Mouse (Mus musculus) intestine, embryonic 16.5 days (tissue): ENCODE measurements around the gene Eddm3b. TPM values are rescaled to one million over a fixed set of nuclear protein-coding genes. Genes with fewer than 3 reads are reported as not detected.
A peak's percentile ranks its signal among the peaks of the same experiment; 100 is the strongest.

Experiments used
- ATAC-seq: fragments of 200-750 bp; cut with Nextera tagmentation; 2 replicates; pipeline ENCODE4 v1.8.0; 2017; ENCODE audit warnings: moderate TSS enrichment, moderate library complexity
- H3K27ac ChIP-seq: fragments of 300-500 bp; sonication (generic); 2 replicates; pipeline ENCODE4 v1.5.1; 2014; ENCODE audit warnings: mild to moderate bottlenecking, low read length
- H3K27me3 ChIP-seq: fragments of 300-500 bp; sonication (generic); replicated peaks from 2 replicates; pipeline ENCODE4 v1.6.1; 2014; ENCODE audit warnings: low read length, control low read depth, mixed read lengths; ENCODE audit not compliant: control insufficient read depth, insufficient read depth
- H3K36me3 ChIP-seq: fragments of 300-500 bp; sonication (generic); 2 replicates; pipeline ENCODE4 v1.6.1; 2014; ENCODE audit warnings: low read length, control low read depth; ENCODE audit not compliant: control insufficient read depth, insufficient read depth
- H3K4me1 ChIP-seq: fragments of 300-500 bp; sonication (generic); 2 replicates; pipeline ENCODE4 v1.6.1; 2014; ENCODE audit warnings: low read length, control low read depth, mixed read lengths; ENCODE audit not compliant: control insufficient read depth, insufficient read depth
- H3K4me2 ChIP-seq: fragments of 300-500 bp; sonication (generic); 2 replicates; pipeline ENCODE4 v1.6.1; 2014; ENCODE audit warnings: low read depth, low read length, control low read depth
- H3K4me3 ChIP-seq: fragments of 300-500 bp; sonication (generic); 2 replicates; pipeline ENCODE4 v1.5.1; 2014; ENCODE audit warnings: mild to moderate bottlenecking, low read length
- H3K9ac ChIP-seq: fragments of 300-500 bp; sonication (generic); 2 replicates; pipeline ENCODE4 v1.6.1; 2014; ENCODE audit warnings: low read depth, low read length
- H3K9me3 ChIP-seq: fragments of 300-500 bp; sonication (generic); 2 replicates; pipeline ENCODE4 v1.6.1; 2016; ENCODE audit warnings: low read length, control low read depth; ENCODE audit not compliant: control insufficient read depth
- WGBS: fragments of 180-500 bp; shearing (Covaris S2); extraction: QIAGEN DNeasy Blood & Tissue Kit; methylation state at CpG from one replicate; pipeline ENCODE4 v1.1.7; 2014; 5-methylcytosine and 5-hydroxymethylcytosine counted together
- polyA plus RNA-seq: library from polyadenylated mRNA; unstranded; fragments of >200 nt; fragmentation: Nextera tagmentation; extraction: Ambion mirVana; gene quantifications from 2 replicates; pipeline ENCODE4 v1.2.1, GENCODE M21; 2015

Eddm3b gene
- polyA plus RNA-seq, 1 experiment from 2014 or later: not detected

GRCm38 (mm10) chr14:51132372-51132771 is 18.1 kb downstream of the Eddm3b start:
- peak; percentile 50; the same call in 1 of the 2 replicates for ATAC-seq
- Histone ChIP-seq H3K4me1 (no peaks in the 10 kb centered on the region), H3K27ac (no peak overlapping the region), H3K36me3 (no peaks in the 10 kb centered on the region), H3K4me2 (no peak overlapping the region), H3K27me3 (no peaks in the 10 kb centered on the region), H3K4me3 (no peak overlapping the region), H3K9me3 (no peaks in the 10 kb centered on the region), H3K9ac (no peak overlapping the region)
- 82% methylated on average over 4 of the region's 4 CpGs for WGBS

DNA sequence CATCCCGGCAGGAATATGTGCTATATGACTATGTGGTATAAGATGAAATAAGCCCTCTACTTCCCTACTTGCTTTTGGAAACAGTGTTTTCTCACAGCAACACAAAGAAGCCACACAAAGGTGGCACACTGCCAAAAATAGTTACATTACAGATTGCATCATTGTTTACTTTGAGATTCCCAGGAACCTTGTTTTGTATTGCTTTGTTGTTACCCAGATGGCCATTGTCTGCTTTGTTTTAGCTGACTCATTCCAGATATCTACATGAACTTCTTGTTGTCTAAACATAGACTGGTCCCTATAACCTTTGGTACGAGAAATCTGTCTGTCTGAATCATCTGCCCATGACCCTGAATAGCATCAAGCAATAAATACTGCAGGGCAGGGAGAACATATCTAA is 26.1 kb downstream of the Eddm3b start:
- H3K27me3 ChIP-seq: no peaks in the 10 kb centered on the region
- peak; percentile 33; the same call in 1 of the 2 replicates for ATAC-seq
- H3K9ac ChIP-seq: no peak overlapping the region

DNA sequence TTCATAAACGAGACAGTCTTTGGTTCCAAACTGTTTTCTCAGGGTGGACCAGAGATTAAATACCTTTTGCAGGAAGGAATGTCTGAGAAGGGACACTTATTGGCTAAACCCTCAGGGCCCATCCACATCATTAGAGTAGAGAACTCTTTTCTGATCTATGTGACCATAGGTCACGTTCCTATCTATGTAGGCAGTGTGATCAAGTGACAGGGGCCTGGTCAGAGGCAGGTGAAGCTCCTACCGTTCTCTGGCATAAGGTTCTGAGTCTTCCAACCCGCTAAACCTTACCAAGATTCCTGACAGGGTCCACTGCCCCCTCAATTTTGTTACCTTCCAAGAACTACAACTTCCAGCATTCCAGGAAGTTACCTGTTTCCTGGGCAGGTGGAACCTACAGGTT is 27.9 kb downstream of the Eddm3b start:
- WGBS: 86% methylated on average over 4 of the region's 4 CpGs
- Histone ChIP-seq H3K9me3 (no peaks in the 10 kb centered on the region), H3K36me3 (no peaks in the 10 kb centered on the region), H3K4me3 (no peak overlapping the region), H3K27me3 (no peaks in the 10 kb centered on the region), H3K27ac (no peak overlapping the region), H3K9ac (no peak overlapping the region), H3K4me1 (peaks cover 8% of the 10 kb centered on the region; the same call in 1 of the 2 replicates), H3K4me2 (no peak overlapping the region)
- ATAC-seq: peak; percentile 38; the same call in 1 of the 2 replicates

More for the DNA sequence above, 26.1 kb downstream of the Eddm3b start:
- no peak overlapping the region for H3K4me2 ChIP-seq
- H3K4me3 ChIP-seq: no peak overlapping the region
- H3K4me1 ChIP-seq: peaks cover 4% of the 10 kb centered on the region; the same call in 1 of the 2 replicates
- WGBS: 55% methylated on average over 2 of the region's 2 CpGs
- no peak overlapping the region for H3K27ac ChIP-seq
- no peaks in the 10 kb centered on the region for H3K9me3 ChIP-seq
- no peaks in the 10 kb centered on the region for H3K36me3 ChIP-seq

DNA sequence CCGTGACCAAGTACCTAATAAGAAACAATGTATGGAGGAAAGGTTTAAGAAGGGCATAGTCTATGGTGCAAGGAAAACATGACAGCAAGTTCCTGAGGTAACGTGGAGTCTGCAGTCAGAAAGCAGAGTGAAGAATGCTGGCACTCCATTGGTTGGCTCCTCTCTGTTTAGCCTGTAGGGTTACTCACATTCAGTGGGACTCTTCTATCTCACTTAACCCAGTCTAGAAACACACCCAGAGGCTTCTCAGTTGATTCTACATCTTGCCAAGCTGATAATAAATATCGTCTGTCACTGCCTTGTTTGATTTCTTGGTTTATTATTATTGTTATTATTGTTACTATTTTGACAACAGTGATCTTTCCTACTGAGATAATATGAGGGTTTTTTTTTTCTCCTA is 28.3 kb downstream of the Eddm3b start:
- H3K4me3 ChIP-seq: no peak overlapping the region
- WGBS: 77% methylated on average over 3 of the region's 3 CpGs
- ATAC-seq: peak; percentile 32; the same call in 1 of the 2 replicates

DNA sequence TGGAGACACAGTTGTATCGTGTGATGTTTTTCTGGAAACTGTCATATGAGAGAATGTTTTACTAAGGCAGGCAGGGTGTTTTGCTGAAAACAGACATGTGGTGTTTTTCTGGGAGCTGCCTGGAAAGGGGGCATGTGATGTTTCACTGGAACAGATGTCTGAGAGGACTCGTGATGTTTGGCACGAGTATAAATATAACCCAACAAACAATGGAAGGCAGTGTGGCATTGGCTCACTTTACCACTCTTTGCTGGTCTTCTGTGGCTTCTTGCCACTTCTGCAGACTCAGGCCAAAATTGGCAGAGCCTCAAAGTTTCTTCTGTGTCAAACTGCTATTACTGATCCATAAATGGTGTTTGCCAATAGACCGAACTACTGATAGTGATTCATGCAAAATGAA is 29.1 kb downstream of the Eddm3b start:
- 51% methylated on average over 4 of the region's 4 CpGs for WGBS
- Histone ChIP-seq H3K4me2 (no peak overlapping the region), H3K36me3 (no peaks in the 10 kb centered on the region), H3K4me3 (no peak overlapping the region), H3K27me3 (no peaks in the 10 kb centered on the region), H3K9me3 (no peaks in the 10 kb centered on the region), H3K27ac (no peak overlapping the region), H3K4me1 (peaks cover 15% of the 10 kb centered on the region; the same call in 1 of the 2 replicates), H3K9ac (no peak overlapping the region)
- ATAC-seq: no peak

More for the DNA sequence above, 28.3 kb downstream of the Eddm3b start:
- no peak overlapping the region for H3K9ac ChIP-seq
- no peak overlapping the region for H3K27ac ChIP-seq
- no peak overlapping the region for H3K4me2 ChIP-seq
- no peaks in the 10 kb centered on the region for H3K36me3 ChIP-seq
- H3K4me1 ChIP-seq: peaks cover 10% of the 10 kb centered on the region; the same call in 1 of the 2 replicates
- H3K9me3 ChIP-seq: no peaks in the 10 kb centered on the region
- H3K27me3 ChIP-seq: no peaks in the 10 kb centered on the region

DNA sequence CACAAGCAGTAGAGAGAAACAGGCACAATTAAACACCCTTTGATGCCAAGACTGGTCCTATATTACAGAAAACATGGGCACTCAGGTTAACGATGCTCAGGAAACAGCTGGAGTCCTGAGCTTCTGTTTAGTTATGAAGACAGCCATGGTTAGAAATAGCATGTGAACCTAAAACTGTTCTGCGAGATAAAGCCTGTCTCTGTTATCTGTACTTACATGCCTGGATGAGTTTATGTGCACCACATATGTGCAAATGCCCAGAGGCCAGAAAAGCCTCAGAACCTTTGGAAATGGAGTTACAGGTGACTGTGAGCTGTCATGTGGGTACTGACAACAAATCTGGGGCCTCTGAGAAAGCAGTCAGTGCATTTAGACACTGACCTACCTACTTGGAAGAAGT is 29.7 kb downstream of the Eddm3b start:
- Histone ChIP-seq H3K27me3 (no peaks in the 10 kb centered on the region), H3K4me2 (no peak overlapping the region), H3K4me3 (no peak overlapping the region), H3K36me3 (no peaks in the 10 kb centered on the region), H3K4me1 (peaks cover 15% of the 10 kb centered on the region; the same call in 1 of the 2 replicates), H3K27ac (no peak overlapping the region), H3K9me3 (no peaks in the 10 kb centered on the region), H3K9ac (no peak overlapping the region)
- ATAC-seq: no peak
- WGBS: 71% methylated on average over 2 of the region's 2 CpGs

GRCm38 (mm10) chr14:51144451-51144850 is 30.2 kb downstream of the Eddm3b start:
- Histone ChIP-seq H3K27me3 (no peaks in the 10 kb centered on the region), H3K9me3 (no peaks in the 10 kb centered on the region), H3K27ac (no peak overlapping the region), H3K9ac (no peak overlapping the region), H3K4me1 (peaks cover 15% of the 10 kb centered on the region; the same call in 1 of the 2 replicates), H3K36me3 (no peaks in the 10 kb centered on the region), H3K4me2 (no peak overlapping the region), H3K4me3 (no peak overlapping the region)
- ATAC-seq: no peak
- 94% methylated on average over 4 of the region's 4 CpGs for WGBS

DNA sequence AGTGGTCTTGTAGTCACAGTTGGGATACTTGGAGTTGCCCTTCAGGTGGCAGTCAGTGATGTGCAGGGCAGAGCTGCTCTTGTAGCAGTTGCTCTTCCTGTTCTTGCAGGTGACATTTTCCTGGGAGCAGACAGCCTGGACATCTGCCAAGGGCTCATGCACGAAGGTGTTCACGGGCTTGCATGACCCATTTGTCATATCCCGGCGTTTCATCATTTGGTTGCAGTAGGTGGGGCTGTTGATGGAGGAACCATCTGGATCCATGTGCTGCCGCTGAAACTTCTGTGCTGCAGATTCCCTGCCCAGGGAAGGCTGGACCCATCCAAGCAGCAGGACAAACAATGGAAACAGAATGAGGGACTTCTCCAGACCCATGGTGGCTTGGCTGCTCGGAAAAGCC is 31.3 kb downstream of the Eddm3b start:
- H3K27me3 ChIP-seq: no peaks in the 10 kb centered on the region
- no peaks in the 10 kb centered on the region for H3K36me3 ChIP-seq
- H3K9me3 ChIP-seq: no peaks in the 10 kb centered on the region
- no peak overlapping the region for H3K9ac ChIP-seq
- peaks cover 13% of the 10 kb centered on the region; the same call in 1 of the 2 replicates for H3K4me1 ChIP-seq
- no peak overlapping the region for H3K27ac ChIP-seq
- no peak overlapping the region for H3K4me2 ChIP-seq
- no peak overlapping the region for H3K4me3 ChIP-seq
- no peak for ATAC-seq
- 78% methylated on average over 6 of the region's 6 CpGs for WGBS

- no peak within 1 kb of the TSS for H3K9ac ChIP-seq
- no peak within 1 kb of the TSS for H3K4me2 ChIP-seq
- no peak within 1 kb of the TSS for H3K4me3 ChIP-seq
- H3K9me3 ChIP-seq: no peaks in the 10 kb centered on the region
- WGBS: 58% methylated on average over 2 of the region's 2 CpGs
- H3K27ac ChIP-seq: peak within 1 kb of the TSS; percentile 39; the same call in 1 of the 2 replicates
- no peaks in the 10 kb centered on the region for H3K36me3 ChIP-seq
- ATAC-seq: no peak
- H3K4me1 ChIP-seq: peaks cover 14% of the 10 kb centered on the region; the same call in 1 of the 2 replicates
- H3K27me3 ChIP-seq: no peaks in the 10 kb centered on the region
Observed at GRCm38 (mm10) chr14:51146685-51147084, 32.5 kb downstream of the Eddm3b start, which contains the start of gene Rnase1. Gene Rnase1, minus strand, starts transcription at chr14:51146785.

DNA sequence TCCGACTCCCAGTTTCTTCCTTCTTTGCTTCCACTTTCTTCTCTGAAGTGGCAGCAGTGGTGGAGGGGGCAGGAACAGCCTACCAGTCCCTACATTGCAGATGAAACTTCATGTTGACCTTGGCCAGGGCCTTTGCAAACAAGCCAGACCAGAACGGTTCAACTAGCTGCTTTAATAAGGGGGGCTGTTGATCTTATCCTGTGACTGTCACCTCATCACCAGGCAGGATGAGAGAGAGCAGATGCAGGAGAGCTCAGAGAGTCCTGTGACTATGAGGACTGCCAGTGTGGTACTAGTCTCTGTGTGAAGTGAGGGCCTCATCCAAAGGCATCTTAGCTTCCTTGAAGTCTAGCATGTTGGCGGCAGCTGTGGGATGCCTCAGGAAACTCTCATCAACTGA is 33.8 kb downstream of the Eddm3b start:
- H3K4me1 ChIP-seq: peaks cover 14% of the 10 kb centered on the region; the same call in 1 of the 2 replicates
- no peak overlapping the region for H3K9ac ChIP-seq
- no peak overlapping the region for H3K4me3 ChIP-seq
- WGBS: 57% methylated on average over 3 of the region's 3 CpGs
- no peak overlapping the region for H3K4me2 ChIP-seq
- no peaks in the 10 kb centered on the region for H3K27me3 ChIP-seq
- H3K36me3 ChIP-seq: no peaks in the 10 kb centered on the region
- H3K9me3 ChIP-seq: no peaks in the 10 kb centered on the region
- ATAC-seq: no peak
- peak overlapping the region; percentile 34; the same call in 1 of the 2 replicates for H3K27ac ChIP-seq
